Mouse (Mus musculus): ENCODE measurements around the gene Rasgrf1. TPM values are rescaled to one million over a fixed set of nuclear protein-coding genes. Genes with fewer than 3 reads are reported as not detected.

Gene Rasgrf1
- polyA plus RNA-seq, 1 experiment = 3.8 TPM

DNA sequence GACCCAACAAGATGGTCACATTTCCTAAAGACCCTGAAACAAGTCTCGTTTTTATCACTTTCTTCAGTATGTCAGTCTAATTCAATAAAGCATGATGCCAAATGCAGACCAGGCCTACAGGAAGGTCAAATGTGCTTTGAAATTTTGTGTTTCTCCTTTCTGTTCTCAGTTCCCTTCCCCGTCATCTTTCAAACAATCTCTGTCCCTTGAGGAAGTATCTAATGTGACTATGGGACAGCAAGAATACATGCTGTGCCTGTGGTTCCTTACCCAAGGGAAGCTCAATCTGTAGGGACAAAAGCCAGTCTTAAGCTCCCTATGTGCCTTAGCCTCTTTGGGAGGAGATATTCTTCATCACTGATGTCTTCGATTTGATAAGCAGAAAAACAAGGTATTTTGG is 104.9 kb downstream of the Rasgrf1 start:
- Histone ChIP-seq H3K4me3 (ENCODE audit: control insufficient read depth, low read depth, low read length) (no peak overlapping the region), H3K36me3 (ENCODE audit: control insufficient read depth, insufficient read depth, low read length) (no peaks in the 10 kb centered on the region), H3K27me3 (ENCODE audit: control insufficient read depth, insufficient read depth, low read length) (no peaks in the 10 kb centered on the region), H3K4me1 (ENCODE audit: control insufficient read depth, insufficient read depth, low read length) (no peaks in the 10 kb centered on the region), H3K27ac (ENCODE audit: control insufficient read depth, insufficient read depth, low read depth, low read length) (no peak overlapping the region)
- no peak for TF ChIP-seq CTCF (IDR thresholded peaks at IDR 0.05; ENCODE audit: control insufficient read depth, insufficient read depth, insufficient replicate concordance, low read depth, low read length)
- no peak for TF ChIP-seq POLR2A (IDR thresholded peaks at IDR 0.05; ENCODE audit: control insufficient read depth, low read depth, low read length)

DNA sequence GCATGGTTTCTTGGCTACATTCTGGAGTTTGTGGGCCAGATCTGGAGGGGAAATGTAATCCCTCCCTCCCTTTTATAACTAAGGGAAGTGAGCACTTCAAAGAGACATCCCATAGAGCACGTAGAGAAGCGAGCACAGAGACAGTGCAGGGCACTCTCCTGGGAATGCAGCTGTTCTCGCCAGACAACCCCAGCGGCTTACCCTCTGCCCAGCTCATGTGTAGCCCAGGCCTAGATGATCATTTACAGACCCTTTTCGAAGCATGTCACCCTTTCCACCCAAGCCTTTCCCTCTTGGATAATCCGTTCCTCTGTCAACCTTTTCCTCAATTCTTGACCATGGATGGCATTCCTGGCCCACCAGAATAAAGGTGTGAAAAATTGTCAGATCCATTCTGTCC is 106.5 kb downstream of the Rasgrf1 start:
- H3K4me1 ChIP-seq (ENCODE audit: control insufficient read depth, insufficient read depth, low read length) = no peaks in the 10 kb centered on the region
- H3K4me3 ChIP-seq (ENCODE audit: control insufficient read depth, low read depth, low read length) = no peak overlapping the region
- no peaks in the 10 kb centered on the region for H3K36me3 ChIP-seq (ENCODE audit: control insufficient read depth, insufficient read depth, low read length)
- H3K27ac ChIP-seq (ENCODE audit: control insufficient read depth, insufficient read depth, low read depth, low read length) = no peak overlapping the region
- no peaks in the 10 kb centered on the region for H3K27me3 ChIP-seq (ENCODE audit: control insufficient read depth, insufficient read depth, low read length)
- TF ChIP-seq CTCF (IDR thresholded peaks at IDR 0.05; ENCODE audit: control insufficient read depth, insufficient read depth, insufficient replicate concordance, low read depth, low read length) = no peak
- TF ChIP-seq POLR2A (IDR thresholded peaks at IDR 0.05; ENCODE audit: control insufficient read depth, low read depth, low read length) = no peak

DNA sequence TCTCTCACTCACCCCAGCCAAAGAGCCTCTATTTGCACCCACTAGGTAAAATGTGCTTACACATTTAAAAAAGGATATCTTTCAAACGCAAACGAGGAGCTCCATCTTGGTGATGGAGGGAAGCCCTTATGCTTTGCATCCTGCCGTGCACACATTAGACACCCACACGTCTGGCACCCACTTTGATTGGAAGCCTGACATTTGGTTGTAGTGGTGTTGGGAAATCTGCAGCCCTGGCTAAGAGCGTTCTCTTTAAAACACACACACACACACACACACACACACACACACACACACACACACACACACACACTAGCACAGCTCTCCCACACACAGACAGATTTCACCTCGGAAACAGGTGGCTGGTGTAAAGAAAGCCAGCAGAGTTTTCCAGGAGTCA is 111.2 kb downstream of the Rasgrf1 start:
- Histone ChIP-seq H3K4me1 (ENCODE audit: control insufficient read depth, insufficient read depth, low read length) (no peaks in the 10 kb centered on the region), H3K27ac (ENCODE audit: control insufficient read depth, insufficient read depth, low read depth, low read length) (no peak overlapping the region), H3K27me3 (ENCODE audit: control insufficient read depth, insufficient read depth, low read length) (no peaks in the 10 kb centered on the region), H3K4me3 (ENCODE audit: control insufficient read depth, low read depth, low read length) (no peak overlapping the region), H3K36me3 (ENCODE audit: control insufficient read depth, insufficient read depth, low read length) (no peaks in the 10 kb centered on the region)
- TF ChIP-seq CTCF (IDR thresholded peaks at IDR 0.05; ENCODE audit: control insufficient read depth, insufficient read depth, insufficient replicate concordance, low read depth, low read length) = no peak

DNA sequence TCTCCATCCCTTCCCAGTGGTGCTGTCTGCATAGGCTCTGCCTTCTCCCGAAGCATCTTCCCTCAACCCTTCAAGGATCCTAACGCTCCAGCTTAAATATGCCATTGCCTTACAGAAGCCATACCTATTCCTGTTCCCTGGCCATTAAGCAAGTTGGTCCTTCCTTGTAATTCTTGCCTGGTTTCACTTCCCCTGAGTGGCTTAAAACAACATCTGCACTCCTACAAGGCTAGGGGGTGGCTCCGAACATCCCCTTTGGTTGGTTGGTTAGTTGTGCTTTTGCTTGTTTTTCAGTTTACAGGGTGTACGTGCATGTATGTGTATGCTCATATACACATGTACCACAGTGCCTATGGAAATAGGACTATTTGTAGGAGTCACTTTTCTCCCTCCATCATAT is 111.7 kb downstream of the Rasgrf1 start:
- Histone ChIP-seq H3K4me1 (ENCODE audit: control insufficient read depth, insufficient read depth, low read length) (no peaks in the 10 kb centered on the region), H3K4me3 (ENCODE audit: control insufficient read depth, low read depth, low read length) (no peak overlapping the region)

DNA sequence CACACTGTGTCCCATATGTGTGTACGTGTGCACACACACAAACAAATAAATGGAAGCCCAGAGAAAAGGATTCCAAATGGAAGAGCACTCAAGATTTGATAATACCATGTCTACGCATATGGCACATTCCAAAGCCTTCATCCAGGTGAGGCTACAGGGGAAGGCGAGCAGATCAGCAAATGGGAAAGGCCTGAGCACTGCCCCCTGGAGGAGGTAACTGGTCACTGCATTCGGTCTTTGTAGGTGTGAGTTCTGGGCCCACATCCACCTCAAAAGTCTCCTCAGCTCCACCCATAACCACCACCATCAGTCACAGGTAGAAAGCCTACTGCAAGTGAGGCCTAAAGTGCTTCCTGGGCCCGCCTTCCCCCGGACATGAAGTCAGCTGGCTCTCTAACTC is 118.0 kb downstream of the Rasgrf1 start:
- no peak overlapping the region for H3K27ac ChIP-seq (ENCODE audit: control insufficient read depth, insufficient read depth, low read depth, low read length)
- H3K4me1 ChIP-seq (ENCODE audit: control insufficient read depth, insufficient read depth, low read length) = no peaks in the 10 kb centered on the region
- H3K27me3 ChIP-seq (ENCODE audit: control insufficient read depth, insufficient read depth, low read length) = no peaks in the 10 kb centered on the region
- no peak overlapping the region for H3K4me3 ChIP-seq (ENCODE audit: control insufficient read depth, low read depth, low read length)
- H3K36me3 ChIP-seq (ENCODE audit: control insufficient read depth, insufficient read depth, low read length) = no peaks in the 10 kb centered on the region
- TF ChIP-seq CTCF (IDR thresholded peaks at IDR 0.05; ENCODE audit: control insufficient read depth, insufficient read depth, insufficient replicate concordance, low read depth, low read length) = peak; percentile 56; the same call in 1 of the 2 replicates
- no peak for TF ChIP-seq POLR2A (IDR thresholded peaks at IDR 0.05; ENCODE audit: control insufficient read depth, low read depth, low read length)

More for the DNA sequence above, 111.7 kb downstream of the Rasgrf1 start:
- Histone ChIP-seq H3K27me3 (ENCODE audit: control insufficient read depth, insufficient read depth, low read length) (no peaks in the 10 kb centered on the region), H3K27ac (ENCODE audit: control insufficient read depth, insufficient read depth, low read depth, low read length) (no peak overlapping the region), H3K36me3 (ENCODE audit: control insufficient read depth, insufficient read depth, low read length) (no peaks in the 10 kb centered on the region)
- TF ChIP-seq POLR2A (IDR thresholded peaks at IDR 0.05; ENCODE audit: control insufficient read depth, low read depth, low read length) (no peak), CTCF (IDR thresholded peaks at IDR 0.05; ENCODE audit: control insufficient read depth, insufficient read depth, insufficient replicate concordance, low read depth, low read length) (no peak)

DNA sequence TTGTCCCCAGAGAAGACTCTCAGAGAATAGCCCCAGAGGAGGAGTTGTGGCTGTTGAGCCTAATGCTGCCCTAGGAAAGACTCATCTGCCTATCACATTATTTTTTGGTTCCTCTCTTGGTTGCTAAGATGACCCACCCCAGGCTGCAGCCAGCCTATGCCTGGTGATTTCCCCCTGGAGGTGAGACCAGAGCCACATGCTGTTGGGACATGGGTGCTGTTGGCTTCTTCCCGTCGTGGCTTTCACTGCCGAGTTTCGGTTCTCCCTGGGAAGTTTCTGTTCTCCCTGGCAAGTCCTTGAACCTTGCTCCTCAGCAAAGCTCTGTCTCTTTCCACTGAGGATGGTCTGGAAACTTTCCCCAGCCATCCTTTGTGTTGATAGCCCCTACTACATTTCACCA is 124.2 kb downstream of the Rasgrf1 start:
- no peaks in the 10 kb centered on the region for H3K36me3 ChIP-seq (ENCODE audit: control insufficient read depth, insufficient read depth, low read length)
- H3K4me1 ChIP-seq (ENCODE audit: control insufficient read depth, insufficient read depth, low read length) = no peaks in the 10 kb centered on the region
- no peak overlapping the region for H3K27ac ChIP-seq (ENCODE audit: control insufficient read depth, insufficient read depth, low read depth, low read length)
- no peaks in the 10 kb centered on the region for H3K27me3 ChIP-seq (ENCODE audit: control insufficient read depth, insufficient read depth, low read length)
- H3K4me3 ChIP-seq (ENCODE audit: control insufficient read depth, low read depth, low read length) = no peak overlapping the region
- TF ChIP-seq POLR2A (IDR thresholded peaks at IDR 0.05; ENCODE audit: control insufficient read depth, low read depth, low read length) = no peak
- no peak for TF ChIP-seq CTCF (IDR thresholded peaks at IDR 0.05; ENCODE audit: control insufficient read depth, insufficient read depth, insufficient replicate concordance, low read depth, low read length)

DNA sequence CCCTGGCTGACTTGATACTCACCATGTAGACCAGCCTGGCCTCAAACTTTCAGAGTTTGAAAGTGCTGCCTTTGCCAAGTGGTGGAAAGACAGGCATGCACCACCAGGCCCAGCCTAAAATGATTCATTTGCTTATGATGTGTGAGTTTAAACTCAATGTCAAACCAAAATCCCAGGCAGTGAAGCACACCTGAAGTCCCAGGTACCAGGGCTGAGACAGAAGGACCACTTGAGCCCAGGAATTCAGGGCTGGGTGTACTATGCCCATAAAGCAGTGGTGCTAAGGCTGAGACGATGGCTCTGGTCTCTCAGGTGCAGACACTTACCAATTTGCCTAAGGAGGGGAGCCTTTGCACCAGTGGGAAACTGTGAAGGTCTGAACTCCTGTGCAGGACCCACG is 125.5 kb downstream of the Rasgrf1 start:
- no peaks in the 10 kb centered on the region for H3K27me3 ChIP-seq (ENCODE audit: control insufficient read depth, insufficient read depth, low read length)
- no peaks in the 10 kb centered on the region for H3K36me3 ChIP-seq (ENCODE audit: control insufficient read depth, insufficient read depth, low read length)
- TF ChIP-seq CTCF (IDR thresholded peaks at IDR 0.05; ENCODE audit: control insufficient read depth, insufficient read depth, insufficient replicate concordance, low read depth, low read length) (no peak), POLR2A (IDR thresholded peaks at IDR 0.05; ENCODE audit: control insufficient read depth, low read depth, low read length) (no peak)
- H3K4me1 ChIP-seq (ENCODE audit: control insufficient read depth, insufficient read depth, low read length) = no peaks in the 10 kb centered on the region
- no peak overlapping the region for H3K27ac ChIP-seq (ENCODE audit: control insufficient read depth, insufficient read depth, low read depth, low read length)
- H3K4me3 ChIP-seq (ENCODE audit: control insufficient read depth, low read depth, low read length) = no peak overlapping the region

DNA sequence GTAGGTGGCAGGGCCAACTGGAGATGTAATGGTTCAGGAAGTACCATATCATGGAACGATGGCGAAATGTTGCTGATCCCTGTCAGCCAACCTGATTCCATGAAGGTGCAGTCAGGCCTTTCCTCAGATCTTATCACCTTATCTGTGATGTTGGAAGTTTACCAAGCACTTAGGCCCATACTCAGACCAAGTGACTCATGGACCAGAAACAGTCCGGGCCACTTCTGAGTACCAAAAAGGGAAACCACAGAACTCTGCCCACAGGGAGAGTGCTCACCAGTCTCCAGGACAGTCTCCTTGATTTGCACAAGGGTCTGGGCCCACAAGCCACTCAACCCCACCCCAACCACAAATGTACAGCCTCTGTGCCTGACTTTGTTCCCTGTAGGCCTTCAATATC is 126.1 kb downstream of the Rasgrf1 start:
- Histone ChIP-seq H3K4me3 (ENCODE audit: control insufficient read depth, low read depth, low read length) (no peak overlapping the region), H3K36me3 (ENCODE audit: control insufficient read depth, insufficient read depth, low read length) (no peaks in the 10 kb centered on the region), H3K4me1 (ENCODE audit: control insufficient read depth, insufficient read depth, low read length) (no peaks in the 10 kb centered on the region), H3K27me3 (ENCODE audit: control insufficient read depth, insufficient read depth, low read length) (no peaks in the 10 kb centered on the region), H3K27ac (ENCODE audit: control insufficient read depth, insufficient read depth, low read depth, low read length) (no peak overlapping the region)
- no peak for TF ChIP-seq CTCF (IDR thresholded peaks at IDR 0.05; ENCODE audit: control insufficient read depth, insufficient read depth, insufficient replicate concordance, low read depth, low read length)
- TF ChIP-seq POLR2A (IDR thresholded peaks at IDR 0.05; ENCODE audit: control insufficient read depth, low read depth, low read length) = no peak

All from testis, adult 2 months (tissue).